Mouse (Mus musculus): ENCODE measurements around the gene Ntn1.

Ntn1 gene

GRCm38 (mm10) chr11:68330398-68331116 is 70.1 kb downstream of the Ntn1 start:
- peak; percentile 59 to 76 for DNase-seq

GRCm38 (mm10) chr11:68324863-68325262 is 75.8 kb downstream of the Ntn1 start:
- no peak for DNase-seq

- DNase-seq = peak in 1 of 2 experiments; percentile 33
These were observed 79.2 kb downstream of the Ntn1 start for GRCm38 (mm10) chr11:68321417-68321816.

- DNase-seq = no peak
These were observed 85.0 kb downstream of the Ntn1 start for GRCm38 (mm10) chr11:68315551-68316130.

- no peak for DNase-seq
These were observed 86.8 kb downstream of the Ntn1 start for GRCm38 (mm10) chr11:68313861-68314260.

- DNase-seq = no peak
These were observed 87.6 kb downstream of the Ntn1 start for GRCm38 (mm10) chr11:68313065-68313464.

- DNase-seq = no peak
These were observed 91.6 kb downstream of the Ntn1 start for GRCm38 (mm10) chr11:68308911-68309580.

- DNase-seq = no peak
These were observed 94.6 kb downstream of the Ntn1 start for GRCm38 (mm10) chr11:68305997-68306396.

- DNase-seq = no peak
These were observed 98.3 kb downstream of the Ntn1 start for GRCm38 (mm10) chr11:68302323-68302722.

GRCm38 (mm10) chr11:68301660-68302059 is 99.0 kb downstream of the Ntn1 start:
- DNase-seq = no peak

- DNase-seq = no peak
These were observed 105.1 kb downstream of the Ntn1 start for GRCm38 (mm10) chr11:68295474-68295873.

GRCm38 (mm10) chr11:68290631-68291030 is 110.0 kb downstream of the Ntn1 start:
- peak in 1 of 2 experiments; percentile 52 for DNase-seq

GRCm38 (mm10) chr11:68287331-68287730 is 113.3 kb downstream of the Ntn1 start:
- peak; percentile 53 to 72 for DNase-seq

- no peak for DNase-seq
These were observed 114.3 kb downstream of the Ntn1 start for GRCm38 (mm10) chr11:68286142-68286808.

- DNase-seq = no peak
These were observed 114.9 kb downstream of the Ntn1 start for GRCm38 (mm10) chr11:68285754-68286141.

GRCm38 (mm10) chr11:68280001-68280510 is 120.6 kb downstream of the Ntn1 start:
- no peak for DNase-seq

GRCm38 (mm10) chr11:68276945-68277344 is 123.7 kb downstream of the Ntn1 start:
- DNase-seq = no peak

GRCm38 (mm10) chr11:68274331-68274811 is 126.3 kb downstream of the Ntn1 start:
- peak in 1 of 2 experiments; percentile 27 for DNase-seq

GRCm38 (mm10) chr11:68273855-68274254 is 126.8 kb downstream of the Ntn1 start:
- no peak for DNase-seq

- DNase-seq = peak; percentile 39 to 47
These were observed 129.7 kb downstream of the Ntn1 start for GRCm38 (mm10) chr11:68270730-68271467.

- DNase-seq = no peak
These were observed 136.3 kb downstream of the Ntn1 start for GRCm38 (mm10) chr11:68264276-68264675.

- DNase-seq = no peak
These were observed 137.5 kb downstream of the Ntn1 start for GRCm38 (mm10) chr11:68263100-68263499.
